Mouse (Mus musculus) CH12.LX (cell line): ENCODE measurements around the gene Ndufs2.

Experiments used
- CTCF ChIP-seq, 2 experiments: IDR thresholded peaks in 1 of 2; conservative IDR thresholded peaks in 1 of 2; 2 replicates each; pipeline ENCODE4 v1.5.1; 2011 to 2012; ENCODE audit warnings: low read depth in 2 of 2, low read length in 2 of 2, improper control_type of control experiment in 1 of 2, inconsistent platforms in 1 of 2, mild to moderate bottlenecking in 1 of 2, moderate library complexity in 1 of 2
- ELF1 ChIP-seq: IDR thresholded peaks from 2 replicates; pipeline ENCODE4 v1.6.1; 2014; ENCODE audit warnings: low read depth, mild to moderate bottlenecking, inconsistent platforms, low read length, improper control_type of control experiment
- EP300 ChIP-seq: IDR thresholded peaks from 2 replicates; pipeline ENCODE4 v1.6.1; 2011; ENCODE audit warnings: low read length, improper control_type of control experiment
- HCFC1 ChIP-seq: IDR thresholded peaks from 2 replicates; pipeline ENCODE4 v1.6.1; 2012; ENCODE audit warnings: low read depth, mild to moderate bottlenecking, inconsistent platforms, low read length, improper control_type of control experiment
- MYC ChIP-seq: IDR thresholded peaks from 2 replicates; pipeline ENCODE4 v1.6.1; 2011; ENCODE audit warnings: low read depth, mild to moderate bottlenecking, improper control_type of control experiment, low read length
- NELFE ChIP-seq: IDR thresholded peaks from 2 replicates; pipeline ENCODE4 v1.6.1; 2011; ENCODE audit warnings: low read depth, low read length, improper control_type of control experiment
- POLR2A ChIP-seq: IDR thresholded peaks from 2 replicates; pipeline ENCODE4 v1.6.1; 2011; ENCODE audit warnings: low read depth, mild to moderate bottlenecking, improper control_type of control experiment, low read length
- POLR2AphosphoS2 ChIP-seq: IDR thresholded peaks from 2 replicates; pipeline ENCODE4 v1.6.1; 2011; ENCODE audit warnings: low read depth, low read length, improper control_type of control experiment
- RCOR1 ChIP-seq: conservative IDR thresholded peaks from 2 replicates; pipeline ENCODE4 v1.6.1; 2012; ENCODE audit warnings: low read depth, mild to moderate bottlenecking, inconsistent platforms, low read length, improper control_type of control experiment
- UBTF ChIP-seq: IDR thresholded peaks from 2 replicates; pipeline ENCODE4 v1.6.1; 2012; ENCODE audit warnings: low read depth, mild to moderate bottlenecking, inconsistent platforms, low read length, improper control_type of control experiment, moderate library complexity
- USF2 ChIP-seq: conservative IDR thresholded peaks from 2 replicates; pipeline ENCODE4 v1.6.1; 2011; ENCODE audit warnings: low read depth, low read length, improper control_type of control experiment
- ZC3H11A ChIP-seq: IDR thresholded peaks from 2 replicates; pipeline ENCODE4 v1.6.1; 2012; ENCODE audit warnings: low read depth, mild to moderate bottlenecking, inconsistent platforms, low read length, improper control_type of control experiment

- TF ChIP-seq MYC (no peak), CTCF (conservative IDR thresholded peaks at IDR 0.05 in 1 of 2, IDR thresholded peaks at IDR 0.05 in 1 of 2; ENCODE audit: low read depth in 2 of 2, low read length in 2 of 2) (no peak), EP300 (no peak), ZC3H11A (no peak), NELFE (no peak), RCOR1 (no peak), ELF1 (no peak), POLR2A (no peak), POLR2AphosphoS2 (no peak), HCFC1 (no peak), USF2 (no peak), UBTF (no peak)
Observed at GRCm38 (mm10) chr1:171209409-171209808, 41.8 kb downstream of the Ndufs2 start.
